Mouse (Mus musculus): ENCODE results near the gene Map3k7.

- TF ChIP-seq CTCF (IDR thresholded peaks at IDR 0.05; ENCODE audit: low read depth), result no peak
- TF ChIP-seq EP300 (IDR thresholded peaks at IDR 0.05; ENCODE audit: low read depth), result no peak
These were observed 78.0 kb downstream of the Map3k7 start for GRCm38 (mm10) chr4:32041741-32042452.

Measured in heart, postnatal 0 days (tissue).